Mouse (Mus musculus) erythroid progenitor cell, adult 5-6 weeks (primary cell): ENCODE measurements around the gene Scgb2b27. TPM values are rescaled to one million over a fixed set of nuclear protein-coding genes. Genes with fewer than 3 reads are reported as not detected.
"Not testable (repeated sequence)": the region's sequence is repeated elsewhere in the genome, so short reads cannot be mapped to it uniquely, and the experiment has no call there.

Source experiments
- ATAC-seq: replicated peaks from 2 replicates; pipeline ENCODE4 v1.8.0; 2016; ENCODE audit warnings: moderate number of reproducible peaks, mild to moderate bottlenecking, moderate TSS enrichment, inconsistent platforms; ENCODE audit not compliant: poor library complexity, low FRiP score, severe bottlenecking
- total RNA-seq, 2 experiments: library from RNA; stranded (forward) in 1 of 2; stranded (reverse) in 1 of 2; fragments of 150-400 nt in 1 of 2; fragments of 186-747, 209-891 nt in 1 of 2; gene quantifications; 2 replicates each; pipeline versions ENCODE4 v1.2.3 to v1.2.4; 2015 to 2017; ENCODE audit warnings: low replicate concordance in 2 of 2

Gene Scgb2b27
- not detected in 2 replicates for total RNA-seq (2015; ENCODE audit: low replicate concordance)
- not detected in 2 replicates for total RNA-seq (2017; ENCODE audit: low replicate concordance)

DNA sequence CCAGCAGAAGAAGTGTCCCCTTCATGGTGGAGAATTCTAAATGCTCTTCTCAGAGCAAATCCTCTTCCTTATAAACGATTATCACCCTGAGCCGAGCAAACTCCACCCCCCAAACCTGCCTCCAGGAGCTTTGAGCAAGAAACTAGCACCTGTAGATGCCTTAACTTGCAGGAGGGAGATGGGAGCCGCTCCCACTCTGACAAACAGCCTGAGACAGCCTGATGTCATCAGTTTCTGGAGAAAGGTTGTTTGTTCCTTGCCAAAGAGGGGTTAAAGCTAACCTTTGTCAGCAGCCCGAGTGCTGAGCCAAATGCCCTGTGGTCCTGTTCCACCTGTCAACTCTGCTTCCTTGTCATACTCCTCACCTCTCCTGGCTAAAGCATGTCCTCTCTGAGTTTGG, at the start of gene Scgb2b27:
Gene Scgb2b27 (minus strand): TSS at position 101 of the 400 bp plus-strand sequence.
- ATAC-seq: no peak

GRCm38 (mm10) chr7:34036076-34036815, 22.5 kb upstream of the Scgb2b27 start:
- ATAC-seq: not testable (repeated sequence)

GRCm38 (mm10) chr7:34034579-34034978, 20.8 kb upstream of the Scgb2b27 start:
- ATAC-seq: not testable (repeated sequence)

DNA sequence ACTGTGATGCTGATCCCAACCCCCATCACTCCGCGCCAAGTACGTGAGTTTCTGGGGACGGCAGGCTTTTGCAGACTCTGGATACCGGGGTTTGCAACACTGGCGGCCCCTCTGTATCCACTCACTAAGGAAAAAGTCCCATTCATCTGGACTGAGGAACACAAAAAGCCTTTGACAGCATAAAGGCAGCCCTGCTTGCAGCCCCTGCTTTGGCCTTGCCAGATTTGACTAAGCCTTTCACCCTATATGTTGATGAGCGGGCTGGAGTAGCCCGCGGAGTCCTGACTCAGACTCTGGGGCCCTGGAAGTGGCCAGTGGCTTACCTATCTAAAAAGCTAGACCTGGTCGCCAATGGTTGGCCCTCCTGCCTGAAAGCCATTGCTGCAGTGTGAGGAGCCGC, 16.3 kb upstream of the Scgb2b27 start:
- no peak for ATAC-seq

DNA sequence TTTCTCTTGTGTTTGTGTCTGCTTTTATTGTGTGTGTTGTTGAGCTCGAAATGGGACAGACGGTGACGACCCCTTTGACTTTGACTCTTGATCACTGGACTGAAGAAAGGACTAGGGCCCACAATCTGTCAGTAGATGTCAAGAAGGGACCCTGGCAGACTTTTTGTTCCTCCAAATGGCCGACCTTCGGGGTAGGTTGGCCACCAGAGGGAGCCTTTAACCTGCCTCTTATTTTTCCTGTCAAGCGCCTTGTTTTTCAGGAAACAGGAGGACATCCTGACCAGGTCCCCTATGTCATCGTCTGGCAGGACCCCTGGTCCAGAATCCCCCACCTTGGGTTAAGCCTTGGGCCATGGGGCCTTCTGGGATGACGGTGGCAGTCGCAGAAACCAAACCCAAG, 13.5 kb upstream of the Scgb2b27 start:
- ATAC-seq: not testable (repeated sequence)

DNA sequence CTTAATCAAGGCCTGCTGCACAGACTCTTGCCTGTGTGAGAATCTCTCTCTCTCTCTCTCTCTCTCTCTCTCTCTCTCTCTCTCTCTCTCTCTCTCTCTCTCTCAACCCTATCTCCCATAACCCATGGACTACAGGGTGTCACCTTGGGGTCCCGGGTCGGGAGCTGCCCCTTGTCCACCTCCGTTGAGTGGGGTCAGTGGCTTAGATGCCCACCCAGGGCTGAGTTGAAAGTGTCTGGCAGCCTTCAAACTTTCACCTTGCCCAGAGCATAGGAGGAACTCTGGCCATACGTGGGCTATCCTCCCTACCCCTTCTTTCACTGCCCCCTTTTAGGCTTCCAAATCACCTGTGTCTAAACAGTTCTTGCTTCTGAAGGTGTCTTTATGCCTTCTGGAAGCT, 11.9 kb upstream of the Scgb2b27 start:
- no peak for ATAC-seq

DNA sequence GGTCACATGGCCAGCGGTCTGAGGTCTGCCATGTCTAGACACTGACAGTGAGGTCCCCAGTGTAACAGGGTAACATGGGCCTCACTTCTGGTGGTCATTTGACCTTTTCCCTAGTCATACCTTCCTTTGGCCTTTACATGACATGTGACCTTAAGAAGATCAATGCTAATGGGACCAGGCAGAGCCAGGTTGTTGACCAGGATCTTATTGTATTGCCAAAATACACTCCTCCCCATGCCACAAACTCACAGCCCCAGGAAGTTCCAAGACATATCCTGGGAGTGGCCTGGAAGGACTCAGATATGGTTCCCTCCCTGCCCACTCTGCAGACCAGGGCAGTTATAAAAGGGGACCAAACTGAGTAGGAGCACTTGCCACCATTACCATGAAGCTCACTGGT, 7.4 kb upstream of the Scgb2b27 start, which contains the start of gene Scgb1b27:
Gene Scgb1b27 (plus strand): TSS at position 301 of the 400 bp plus-strand sequence.
- ATAC-seq: not testable (repeated sequence)

DNA sequence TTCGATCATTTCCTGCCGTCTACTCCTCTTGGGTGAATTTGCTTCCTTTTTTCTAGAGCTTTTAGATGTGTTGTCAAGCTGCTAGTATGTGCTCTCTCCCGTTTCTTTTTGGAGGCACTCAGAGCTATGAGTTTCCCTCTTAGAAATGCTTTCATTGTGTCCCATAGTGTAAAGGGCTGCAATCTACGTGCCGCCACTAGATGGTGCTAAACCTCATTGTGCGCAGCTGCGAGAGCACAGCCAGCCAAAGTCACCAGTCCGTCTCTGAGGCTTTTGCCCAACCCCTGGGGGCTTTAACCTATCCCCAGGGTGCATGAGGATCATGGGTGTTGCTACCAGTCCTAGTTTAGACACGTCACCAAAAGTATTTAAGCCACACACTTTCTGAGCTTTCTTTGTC, 31.5 kb downstream of the Scgb2b27 start:
- ATAC-seq: not testable (repeated sequence)

Other genes starting within 250 kb of the Scgb2b27 start
- gene Scgb2b26, start 68.9 kb downstream of the Scgb2b27 start, total RNA-seq (2015; ENCODE audit: low replicate concordance): not detected in 2 replicates
- not detected in 2 replicates for gene Scgb2b26, start 68.9 kb downstream of the Scgb2b27 start, total RNA-seq (2017; ENCODE audit: low replicate concordance)
- not detected in 2 replicates for gene Scgb1b27, start 7.5 kb upstream of the Scgb2b27 start, total RNA-seq (2015; ENCODE audit: low replicate concordance)
- gene Scgb1b27, start 7.5 kb upstream of the Scgb2b27 start, total RNA-seq (2017; ENCODE audit: low replicate concordance): not detected in 2 replicates
- not detected in 2 replicates for gene Scgb1b30, start 81.5 kb upstream of the Scgb2b27 start, total RNA-seq (2015; ENCODE audit: low replicate concordance)
- not detected in 2 replicates for gene Scgb1b30, start 81.5 kb upstream of the Scgb2b27 start, total RNA-seq (2017; ENCODE audit: low replicate concordance)
- gene Wtip, start 119.3 kb upstream of the Scgb2b27 start, total RNA-seq (2015; ENCODE audit: low replicate concordance): not detected in 2 replicates
- gene Wtip, start 119.3 kb upstream of the Scgb2b27 start, total RNA-seq (2017; ENCODE audit: low replicate concordance): not detected in 2 replicates
- 86.9 and 130 TPM in 2 replicates for gene Uba2, start 155.7 kb upstream of the Scgb2b27 start, total RNA-seq (2015; ENCODE audit: low replicate concordance)
- 52.3 and 91.5 TPM in 2 replicates for gene Uba2, start 155.7 kb upstream of the Scgb2b27 start, total RNA-seq (2017; ENCODE audit: low replicate concordance)
- gene Pdcd2l, start 182.7 kb upstream of the Scgb2b27 start, total RNA-seq (2015; ENCODE audit: low replicate concordance): 8.3 and 26.0 TPM in 2 replicates
- 2.0 and 15.0 TPM in 2 replicates for gene Pdcd2l, start 182.7 kb upstream of the Scgb2b27 start, total RNA-seq (2017; ENCODE audit: low replicate concordance)
- 91.5 and 119 TPM in 2 replicates for gene Gpi1, start 216.4 kb upstream of the Scgb2b27 start, total RNA-seq (2015; ENCODE audit: low replicate concordance)
- gene Gpi1, start 216.4 kb upstream of the Scgb2b27 start, total RNA-seq (2017; ENCODE audit: low replicate concordance): 60.7 and 90.5 TPM in 2 replicates
- not detected in 2 replicates for gene Gm6096, start 237.1 kb upstream of the Scgb2b27 start, total RNA-seq (2015; ENCODE audit: low replicate concordance)
- gene Gm6096, start 237.1 kb upstream of the Scgb2b27 start, total RNA-seq (2017; ENCODE audit: low replicate concordance): 3.3 TPM in 1 of 2 replicates, not detected in the other